Mouse (Mus musculus): ENCODE measurements around the gene Lrp6. TPM values are rescaled to one million over a fixed set of nuclear protein-coding genes. Genes with fewer than 3 reads are reported as not detected.

Gene Lrp6
- polyA plus RNA-seq, 1 experiment: 26.1 TPM

DNA sequence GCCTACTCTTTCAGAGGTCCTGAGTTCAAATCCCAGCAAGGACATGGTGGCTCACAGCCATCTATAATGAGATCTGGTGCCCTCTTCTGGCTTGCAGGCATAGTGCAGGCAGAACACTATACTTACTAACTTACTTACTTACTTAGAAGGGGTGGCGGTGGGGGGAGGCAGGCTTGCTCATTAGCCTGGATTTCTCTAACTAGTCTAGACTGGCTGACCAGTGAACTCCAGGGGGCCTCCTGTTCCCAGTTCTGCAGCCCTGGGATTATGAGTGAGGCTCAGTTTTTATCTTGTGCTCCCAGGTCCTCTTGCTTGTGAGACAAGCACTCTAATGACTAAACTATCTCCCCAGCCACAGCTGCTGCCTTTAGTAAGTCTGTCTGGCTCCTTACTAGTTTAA lies 112.7 kb downstream of the Lrp6 start:
- 90% methylated on average over 1 of the region's 1 CpGs for WGBS
- DNase-seq: no peak
- no peak overlapping the region for H3K4me3 ChIP-seq (replicated peaks; ENCODE audit: insufficient read depth, low read depth, low read length)

DNA sequence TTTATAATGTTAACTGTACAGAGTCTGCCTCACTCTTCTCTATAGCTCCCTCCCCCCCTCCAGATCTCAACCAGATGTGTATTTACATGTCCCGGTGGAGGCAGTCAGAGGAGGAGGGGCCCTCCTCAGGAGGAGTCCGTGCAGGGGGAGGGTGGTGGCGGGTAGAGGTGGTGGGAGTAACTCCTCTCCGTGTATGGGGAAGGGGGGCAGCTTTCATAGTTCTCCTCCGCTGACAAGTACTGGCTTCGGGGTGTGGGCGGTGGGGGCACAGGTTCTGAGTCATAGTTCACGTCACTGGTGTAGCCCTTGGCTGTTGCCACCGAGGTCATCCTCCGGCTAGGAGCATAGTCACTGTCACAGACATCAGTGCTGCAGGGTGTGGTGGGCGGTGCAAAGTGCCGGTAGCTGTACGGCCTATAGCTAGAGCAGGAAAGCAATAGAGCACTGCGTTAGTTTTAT lies 116.1 kb downstream of the Lrp6 start:
- Histone ChIP-seq H3K27me3 (ENCODE audit: control insufficient read depth, insufficient read depth, low read length) (no peaks in the 10 kb centered on the region), H3K27ac (ENCODE audit: insufficient read depth, low read length) (no peak overlapping the region), H3K4me3 (replicated peaks; ENCODE audit: insufficient read depth, low read depth, low read length) (no peak overlapping the region), H3K4me1 (ENCODE audit: control insufficient read depth, insufficient read depth, low read length) (no peaks in the 10 kb centered on the region)
- 68% methylated on average over 14 of the region's 14 CpGs for WGBS
- no peak for DNase-seq
- TF ChIP-seq CTCF (IDR thresholded peaks at IDR 0.05; ENCODE audit: borderline replicate concordance, insufficient read depth, low read depth, low read length): no peak
- TF ChIP-seq POLR2A (IDR thresholded peaks at IDR 0.05; ENCODE audit: borderline replicate concordance, insufficient read depth, low read length): no peak

More for the DNA sequence above, 112.7 kb downstream of the Lrp6 start:
- Histone ChIP-seq H3K4me1 (ENCODE audit: control insufficient read depth, insufficient read depth, low read length) (no peaks in the 10 kb centered on the region), H3K27ac (ENCODE audit: insufficient read depth, low read length) (no peak overlapping the region), H3K27me3 (ENCODE audit: control insufficient read depth, insufficient read depth, low read length) (no peaks in the 10 kb centered on the region)
- TF ChIP-seq POLR2A (IDR thresholded peaks at IDR 0.05; ENCODE audit: borderline replicate concordance, insufficient read depth, low read length) (no peak), CTCF (IDR thresholded peaks at IDR 0.05; ENCODE audit: borderline replicate concordance, insufficient read depth, low read depth, low read length) (peak; percentile 20; the same call in 1 of the 2 replicates)

DNA sequence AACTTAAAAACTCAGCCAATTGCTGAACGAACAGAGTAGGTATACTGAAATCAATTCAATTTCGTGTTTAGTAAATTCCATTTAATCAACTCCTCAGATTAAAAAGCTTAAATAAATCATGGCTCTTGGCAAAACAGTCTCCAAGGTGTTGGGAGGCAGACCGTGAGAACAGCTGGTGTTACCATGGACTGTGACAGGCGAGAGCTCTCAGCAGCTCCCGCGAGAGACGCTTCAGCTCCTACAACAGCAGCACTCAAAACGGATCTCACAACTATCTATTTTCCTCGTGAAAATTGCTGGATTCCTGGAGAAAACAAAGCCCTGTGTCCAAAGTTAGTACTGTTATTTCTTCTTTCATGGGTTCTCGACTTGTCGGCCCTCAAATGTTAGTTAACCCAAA lies 116.8 kb downstream of the Lrp6 start:
- 56% methylated on average over 11 of the region's 11 CpGs for WGBS
- no peaks in the 10 kb centered on the region for H3K27me3 ChIP-seq (ENCODE audit: control insufficient read depth, insufficient read depth, low read length)
- TF ChIP-seq CTCF (IDR thresholded peaks at IDR 0.05; ENCODE audit: borderline replicate concordance, insufficient read depth, low read depth, low read length) (no peak), POLR2A (IDR thresholded peaks at IDR 0.05; ENCODE audit: borderline replicate concordance, insufficient read depth, low read length) (no peak)
- no peak overlapping the region for H3K27ac ChIP-seq (ENCODE audit: insufficient read depth, low read length)
- no peak for DNase-seq
- H3K4me1 ChIP-seq (ENCODE audit: control insufficient read depth, insufficient read depth, low read length): no peaks in the 10 kb centered on the region
- no peak overlapping the region for H3K4me3 ChIP-seq (replicated peaks; ENCODE audit: insufficient read depth, low read depth, low read length)

DNA sequence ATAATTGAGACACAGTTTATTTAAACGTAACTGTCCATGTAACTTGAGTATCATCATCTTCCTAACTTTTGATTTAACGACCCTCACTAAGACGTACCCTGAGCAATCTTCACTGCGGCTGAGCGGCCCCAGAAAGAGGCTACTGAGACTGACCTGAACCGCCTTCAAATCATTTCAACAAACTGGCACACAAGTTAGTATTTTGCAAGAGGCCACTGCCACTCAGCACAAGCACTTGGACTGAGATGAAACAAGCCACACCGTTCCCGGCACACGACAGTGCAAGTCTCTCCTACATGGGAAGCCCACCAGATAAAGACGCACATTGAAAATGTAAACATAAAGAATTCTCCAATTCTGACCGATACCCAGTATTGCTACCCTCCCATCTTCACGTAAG lies 118.3 kb downstream of the Lrp6 start:
- 93% methylated on average over 12 of the region's 12 CpGs for WGBS
- Histone ChIP-seq H3K4me1 (ENCODE audit: control insufficient read depth, insufficient read depth, low read length) (no peaks in the 10 kb centered on the region), H3K27me3 (ENCODE audit: control insufficient read depth, insufficient read depth, low read length) (no peaks in the 10 kb centered on the region), H3K4me3 (replicated peaks; ENCODE audit: insufficient read depth, low read depth, low read length) (no peak overlapping the region), H3K27ac (ENCODE audit: insufficient read depth, low read length) (no peak overlapping the region)
- DNase-seq: no peak
- TF ChIP-seq CTCF (IDR thresholded peaks at IDR 0.05; ENCODE audit: borderline replicate concordance, insufficient read depth, low read depth, low read length) (no peak), POLR2A (IDR thresholded peaks at IDR 0.05; ENCODE audit: borderline replicate concordance, insufficient read depth, low read length) (no peak)

DNA sequence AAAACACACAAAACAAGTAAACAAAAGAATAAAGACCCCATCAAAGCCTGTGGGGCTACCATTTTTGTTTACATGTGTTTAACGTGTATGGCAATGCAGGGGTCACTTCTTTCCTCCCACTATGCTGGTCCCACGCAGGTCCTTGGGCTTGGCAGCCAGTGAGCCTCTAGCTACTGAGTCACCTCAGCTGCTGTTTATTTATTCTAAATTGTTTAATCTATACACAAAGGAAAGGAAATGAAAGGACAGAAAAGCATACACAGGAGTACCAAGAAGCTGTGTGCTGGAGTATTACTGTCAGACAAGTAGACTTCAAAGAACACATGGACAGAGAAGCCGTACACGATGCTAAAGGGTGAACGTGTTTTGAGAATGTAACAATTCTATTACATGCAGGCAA lies 122.8 kb downstream of the Lrp6 start:
- H3K4me1 ChIP-seq (ENCODE audit: control insufficient read depth, insufficient read depth, low read length): peaks cover 4% of the 10 kb centered on the region
- no peak overlapping the region for H3K27ac ChIP-seq (ENCODE audit: insufficient read depth, low read length)
- TF ChIP-seq POLR2A (IDR thresholded peaks at IDR 0.05; ENCODE audit: borderline replicate concordance, insufficient read depth, low read length): no peak
- TF ChIP-seq CTCF (IDR thresholded peaks at IDR 0.05; ENCODE audit: borderline replicate concordance, insufficient read depth, low read depth, low read length): no peak
- DNase-seq: no peak
- H3K27me3 ChIP-seq (ENCODE audit: control insufficient read depth, insufficient read depth, low read length): no peaks in the 10 kb centered on the region
- no peak overlapping the region for H3K4me3 ChIP-seq (replicated peaks; ENCODE audit: insufficient read depth, low read depth, low read length)
- whole genome bisulfite sequencing: 85% methylated on average over 5 of the region's 5 CpGs

DNA sequence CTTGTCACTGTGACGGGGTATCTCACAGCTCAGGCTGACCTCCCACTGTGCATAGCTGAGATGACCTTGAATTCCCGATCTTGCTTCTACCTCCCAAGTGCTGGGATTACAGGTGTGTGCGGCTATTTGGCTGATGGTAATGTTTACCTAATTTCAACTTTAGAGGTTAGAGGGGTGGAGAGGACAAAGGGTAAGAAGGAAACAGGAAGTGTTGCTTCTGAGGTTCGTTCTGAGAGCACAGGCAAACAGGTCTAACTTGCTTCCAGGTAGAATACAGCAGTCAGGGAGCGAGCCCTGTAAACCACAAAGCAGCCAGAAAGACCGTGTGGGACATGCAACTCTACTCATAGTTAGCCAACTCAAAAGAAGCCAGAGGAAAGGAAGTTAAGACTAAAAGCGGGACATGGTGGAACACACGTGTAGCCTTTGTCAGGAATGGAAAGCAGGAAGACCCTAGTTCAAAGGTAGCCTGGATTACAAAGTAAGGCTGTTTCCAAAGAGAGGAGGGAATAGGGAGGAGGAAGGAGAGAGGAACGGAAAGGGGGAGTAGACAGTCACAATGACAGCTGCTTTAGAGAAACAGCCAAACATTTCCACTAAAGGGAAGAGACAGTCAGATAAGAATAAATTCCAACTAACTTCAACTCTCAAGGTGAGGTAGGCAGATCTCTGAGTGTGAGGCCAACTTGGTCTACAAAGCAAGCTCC lies 123.4 kb downstream of the Lrp6 start:
- Histone ChIP-seq H3K27ac (ENCODE audit: insufficient read depth, low read length) (no peak overlapping the region), H3K4me1 (ENCODE audit: control insufficient read depth, insufficient read depth, low read length) (peaks cover 4% of the 10 kb centered on the region), H3K27me3 (ENCODE audit: control insufficient read depth, insufficient read depth, low read length) (no peaks in the 10 kb centered on the region), H3K4me3 (replicated peaks; ENCODE audit: insufficient read depth, low read depth, low read length) (no peak overlapping the region)
- TF ChIP-seq POLR2A (IDR thresholded peaks at IDR 0.05; ENCODE audit: borderline replicate concordance, insufficient read depth, low read length) (no peak), CTCF (IDR thresholded peaks at IDR 0.05; ENCODE audit: borderline replicate concordance, insufficient read depth, low read depth, low read length) (no peak)
- DNase-seq: no peak
- WGBS: 79% methylated on average over 9 of the region's 9 CpGs

DNA sequence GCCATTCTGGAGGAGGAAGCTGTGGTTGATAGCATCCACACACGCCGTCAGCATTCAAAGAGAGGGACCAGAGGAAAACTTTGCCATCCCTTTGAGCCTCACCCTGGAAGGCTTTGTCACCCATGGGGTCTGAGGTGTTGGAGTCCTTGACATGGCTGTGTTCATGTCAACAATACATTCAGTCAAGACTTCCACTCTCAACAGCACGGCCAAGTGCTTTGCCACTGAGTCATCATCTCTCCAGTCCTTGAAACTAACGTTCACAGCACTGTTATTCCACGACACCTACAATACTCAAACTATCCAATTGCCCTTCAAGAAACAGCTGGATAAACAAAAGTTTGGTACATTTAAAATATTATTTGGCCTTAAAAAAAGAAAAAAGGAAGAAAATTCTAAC lies 124.5 kb downstream of the Lrp6 start:
- DNase-seq: no peak

DNA sequence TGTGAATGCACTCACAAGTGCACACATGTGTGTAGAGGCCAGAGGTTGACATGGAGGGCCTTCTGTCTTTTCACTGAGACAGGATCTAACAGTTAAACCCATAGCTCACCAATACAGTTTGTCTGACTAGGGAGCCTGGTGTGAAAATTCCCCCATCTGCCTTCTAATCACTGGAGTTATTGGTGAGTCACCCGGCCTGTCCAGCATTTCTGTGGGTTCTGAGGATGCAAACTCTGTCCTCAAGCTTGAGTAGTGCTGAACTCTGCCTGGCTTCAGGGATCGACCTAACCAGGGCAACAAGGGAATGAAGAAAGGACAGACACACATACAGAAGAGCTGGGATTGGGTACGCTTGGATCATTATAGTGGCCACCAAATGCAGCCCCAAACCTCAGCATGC lies 125.0 kb downstream of the Lrp6 start:
- H3K27me3 ChIP-seq (ENCODE audit: control insufficient read depth, insufficient read depth, low read length): no peaks in the 10 kb centered on the region
- no peak overlapping the region for H3K27ac ChIP-seq (ENCODE audit: insufficient read depth, low read length)
- H3K4me1 ChIP-seq (ENCODE audit: control insufficient read depth, insufficient read depth, low read length): peaks cover 4% of the 10 kb centered on the region
- 91% methylated on average over 3 of the region's 3 CpGs for WGBS
- TF ChIP-seq POLR2A (IDR thresholded peaks at IDR 0.05; ENCODE audit: borderline replicate concordance, insufficient read depth, low read length) (no peak), CTCF (IDR thresholded peaks at IDR 0.05; ENCODE audit: borderline replicate concordance, insufficient read depth, low read depth, low read length) (no peak)
- H3K4me3 ChIP-seq (replicated peaks; ENCODE audit: insufficient read depth, low read depth, low read length): no peak overlapping the region
- DNase-seq: no peak

More for the DNA sequence above, 124.5 kb downstream of the Lrp6 start:
- no peak for TF ChIP-seq POLR2A (IDR thresholded peaks at IDR 0.05; ENCODE audit: borderline replicate concordance, insufficient read depth, low read length)
- TF ChIP-seq CTCF (IDR thresholded peaks at IDR 0.05; ENCODE audit: borderline replicate concordance, insufficient read depth, low read depth, low read length): no peak
- H3K27me3 ChIP-seq (ENCODE audit: control insufficient read depth, insufficient read depth, low read length): no peaks in the 10 kb centered on the region
- peaks cover 4% of the 10 kb centered on the region for H3K4me1 ChIP-seq (ENCODE audit: control insufficient read depth, insufficient read depth, low read length)
- whole genome bisulfite sequencing: 94% methylated on average over 5 of the region's 5 CpGs
- H3K27ac ChIP-seq (ENCODE audit: insufficient read depth, low read length): no peak overlapping the region
- no peak overlapping the region for H3K4me3 ChIP-seq (replicated peaks; ENCODE audit: insufficient read depth, low read depth, low read length)

Measured in cerebellum, adult 2 months (tissue).